Mouse (Mus musculus): ENCODE results near the gene Mmp28. TPM values are rescaled to one million over a fixed set of nuclear protein-coding genes. Genes with fewer than 3 reads are reported as not detected.
A peak's percentile ranks its signal among the peaks of the same experiment; 100 is the strongest.

The Mmp28 gene
- polyA plus RNA-seq (2016; fragmentation: Nextera tagmentation; extraction: Ambion mirVana) = 4.2 and 4.5 TPM in 2 replicates

- Histone ChIP-seq H3K4me3 (replicated peaks) (peak within 1 kb of the TSS; percentile 69), H3K9me3 (no peaks in the 10 kb centered on the region), H3K4me1 (replicated peaks) (peaks cover 37% of the 10 kb centered on the region), H3K27me3 (peaks cover 48% of the 10 kb centered on the region), H3K36me3 (no peaks in the 10 kb centered on the region), H3K4me2 (peak within 1 kb of the TSS; percentile 94), H3K9ac (replicated peaks) (peak within 1 kb of the TSS; percentile 74), H3K27ac (no peak within 1 kb of the TSS)
- WGBS = under 1% methylated on average over 42 of the region's 42 CpGs
- ATAC-seq (ENCODE audit: insufficient number of reproducible peaks, insufficient read depth, low FRiP score, low TSS enrichment, low read depth) = no peak
Observed at GRCm38 (mm10) chr11:83462711-83463244, at the start of gene Mmp28. Gene Mmp28 (minus strand): TSS chr11:83463071.

GRCm38 (mm10) chr11:83509521-83509920 lies 46.6 kb upstream of the Mmp28 start:
- H3K4me2 ChIP-seq = no peak overlapping the region
- peaks cover 38% of the 10 kb centered on the region for H3K36me3 ChIP-seq
- no peak for ATAC-seq (ENCODE audit: insufficient number of reproducible peaks, insufficient read depth, low FRiP score, low TSS enrichment, low read depth)
- H3K27me3 ChIP-seq = no peaks in the 10 kb centered on the region
- H3K4me3 ChIP-seq (replicated peaks) = no peak overlapping the region
- no peak overlapping the region for H3K9ac ChIP-seq (replicated peaks)
- no peaks in the 10 kb centered on the region for H3K4me1 ChIP-seq (replicated peaks)
- no peaks in the 10 kb centered on the region for H3K9me3 ChIP-seq
- H3K27ac ChIP-seq = no peak overlapping the region

- Histone ChIP-seq H3K4me2 (no peak overlapping the region), H3K4me1 (replicated peaks) (no peaks in the 10 kb centered on the region), H3K9me3 (no peaks in the 10 kb centered on the region), H3K9ac (replicated peaks) (no peak overlapping the region), H3K4me3 (replicated peaks) (no peak overlapping the region), H3K36me3 (peaks cover 78% of the 10 kb centered on the region), H3K27me3 (no peaks in the 10 kb centered on the region), H3K27ac (no peak overlapping the region)
- 96% methylated on average over 5 of the region's 5 CpGs for WGBS
- no peak for ATAC-seq (ENCODE audit: insufficient number of reproducible peaks, insufficient read depth, low FRiP score, low TSS enrichment, low read depth)
Observed at GRCm38 (mm10) chr11:83504308-83504707, 41.4 kb upstream of the Mmp28 start.

GRCm38 (mm10) chr11:83495571-83495970 lies 32.7 kb upstream of the Mmp28 start:
- H3K9me3 ChIP-seq = no peaks in the 10 kb centered on the region
- no peak overlapping the region for H3K4me3 ChIP-seq (replicated peaks)
- 99% methylated on average over 2 of the region's 2 CpGs for WGBS
- H3K27ac ChIP-seq = no peak overlapping the region
- no peaks in the 10 kb centered on the region for H3K27me3 ChIP-seq
- ATAC-seq (ENCODE audit: insufficient number of reproducible peaks, insufficient read depth, low FRiP score, low TSS enrichment, low read depth) = no peak
- H3K36me3 ChIP-seq = peaks cover 60% of the 10 kb centered on the region
- no peak overlapping the region for H3K9ac ChIP-seq (replicated peaks)
- no peaks in the 10 kb centered on the region for H3K4me1 ChIP-seq (replicated peaks)
- H3K4me2 ChIP-seq = no peak overlapping the region

GRCm38 (mm10) chr11:83491488-83491887 lies 28.6 kb upstream of the Mmp28 start:
- WGBS = 90% methylated on average over 4 of the region's 4 CpGs
- Histone ChIP-seq H3K9ac (replicated peaks) (no peak overlapping the region), H3K36me3 (peaks cover 54% of the 10 kb centered on the region), H3K27me3 (no peaks in the 10 kb centered on the region), H3K9me3 (no peaks in the 10 kb centered on the region), H3K27ac (no peak overlapping the region), H3K4me1 (replicated peaks) (no peaks in the 10 kb centered on the region), H3K4me2 (no peak overlapping the region), H3K4me3 (replicated peaks) (no peak overlapping the region)
- no peak for ATAC-seq (ENCODE audit: insufficient number of reproducible peaks, insufficient read depth, low FRiP score, low TSS enrichment, low read depth)

- under 1% methylated on average over 51 of the region's 52 CpGs for WGBS
- ATAC-seq (ENCODE audit: insufficient number of reproducible peaks, insufficient read depth, low FRiP score, low TSS enrichment, low read depth) = peak; percentile 84
- Histone ChIP-seq H3K4me2 (peak overlapping the region; percentile 80), H3K36me3 (peaks cover 20% of the 10 kb centered on the region), H3K9me3 (no peaks in the 10 kb centered on the region), H3K4me3 (replicated peaks) (peak overlapping the region; percentile 89), H3K27ac (peak overlapping the region; percentile 98), H3K27me3 (peaks cover 4% of the 10 kb centered on the region; the same call in 1 of the 2 replicates), H3K4me1 (replicated peaks) (peaks cover 14% of the 10 kb centered on the region), H3K9ac (replicated peaks) (peak overlapping the region; percentile 90)
Observed at GRCm38 (mm10) chr11:83473235-83474016, 10.6 kb upstream of the Mmp28 start.

- Histone ChIP-seq H3K27me3 (peaks cover 4% of the 10 kb centered on the region; the same call in 1 of the 2 replicates), H3K4me1 (replicated peaks) (peaks cover 16% of the 10 kb centered on the region), H3K4me2 (peak within 1 kb of the TSS; percentile 80), H3K9me3 (no peaks in the 10 kb centered on the region), H3K4me3 (replicated peaks) (peak within 1 kb of the TSS; percentile 89), H3K27ac (peak within 1 kb of the TSS; percentile 98), H3K36me3 (peaks cover 13% of the 10 kb centered on the region), H3K9ac (replicated peaks) (peak within 1 kb of the TSS; percentile 90)
- WGBS = under 1% methylated on average over 66 of the region's 66 CpGs
- ATAC-seq (ENCODE audit: insufficient number of reproducible peaks, insufficient read depth, low FRiP score, low TSS enrichment, low read depth) = peak; percentile 98
Observed at GRCm38 (mm10) chr11:83472324-83473234, 9.7 kb upstream of the Mmp28 start, which contains the start of gene Taf15. Gene Taf15 (plus strand): TSS chr11:83473086.

GRCm38 (mm10) chr11:83471766-83472165 lies 8.9 kb upstream of the Mmp28 start:
- 73% methylated on average over 2 of the region's 2 CpGs for WGBS
- Histone ChIP-seq H3K4me3 (replicated peaks) (0 out of 2 replicates have a peak overlapping the region, but pooled peaks have one; percentile 89), H3K27ac (peak overlapping the region; percentile 98; the same call in 1 of the 2 replicates), H3K4me1 (replicated peaks) (peaks cover 24% of the 10 kb centered on the region), H3K9me3 (no peaks in the 10 kb centered on the region), H3K4me2 (peak overlapping the region; percentile 58), H3K36me3 (peaks cover 9% of the 10 kb centered on the region), H3K9ac (replicated peaks) (peak overlapping the region; percentile 48; the same call in 1 of the 2 replicates), H3K27me3 (peaks cover 4% of the 10 kb centered on the region; the same call in 1 of the 2 replicates)
- no peak for ATAC-seq (ENCODE audit: insufficient number of reproducible peaks, insufficient read depth, low FRiP score, low TSS enrichment, low read depth)

GRCm38 (mm10) chr11:83468765-83469164 lies 5.9 kb upstream of the Mmp28 start:
- Histone ChIP-seq H3K4me3 (replicated peaks) (no peak overlapping the region), H3K27me3 (peaks cover 16% of the 10 kb centered on the region; the same call in 1 of the 2 replicates), H3K4me1 (replicated peaks) (peaks cover 15% of the 10 kb centered on the region), H3K27ac (no peak overlapping the region), H3K9me3 (no peaks in the 10 kb centered on the region), H3K9ac (replicated peaks) (no peak overlapping the region), H3K4me2 (no peak overlapping the region), H3K36me3 (no peaks in the 10 kb centered on the region)
- 90% methylated on average over 3 of the region's 3 CpGs for WGBS
- ATAC-seq (ENCODE audit: insufficient number of reproducible peaks, insufficient read depth, low FRiP score, low TSS enrichment, low read depth) = no peak

GRCm38 (mm10) chr11:83467120-83467652 lies 4.3 kb upstream of the Mmp28 start:
- Histone ChIP-seq H3K4me1 (replicated peaks) (peaks cover 27% of the 10 kb centered on the region), H3K4me2 (no peak overlapping the region), H3K27me3 (peaks cover 31% of the 10 kb centered on the region), H3K27ac (peak overlapping the region; percentile 59; the same call in 1 of the 2 replicates), H3K36me3 (no peaks in the 10 kb centered on the region), H3K9me3 (no peaks in the 10 kb centered on the region), H3K4me3 (replicated peaks) (no peak overlapping the region), H3K9ac (replicated peaks) (no peak overlapping the region)
- ATAC-seq (ENCODE audit: insufficient number of reproducible peaks, insufficient read depth, low FRiP score, low TSS enrichment, low read depth) = no peak
- 44% methylated on average over 11 of the region's 11 CpGs for WGBS

Data from limb, embryonic 12.5 days (tissue).